Mouse (Mus musculus) midbrain, embryonic 14.5 days (tissue): ENCODE data around the gene Ptprb. TPM values are rescaled to one million over a fixed set of nuclear protein-coding genes. Genes with fewer than 3 reads are reported as not detected.

Source experiments
- ATAC-seq: fragments of 200-750 bp; cut with Nextera tagmentation; 2 replicates; pipeline ENCODE4 v1.8.0; 2017; ENCODE audit warnings: moderate number of reproducible peaks, moderate library complexity; ENCODE audit not compliant: low FRiP score, low TSS enrichment
- DNase-seq: peaks from one replicate; pipeline ENCODE4 v3.0.0-alpha.2; 2015
- H3K27ac ChIP-seq: fragments of 300-500 bp; sonication (generic); replicated peaks from 2 replicates; pipeline ENCODE4 v1.5.1; 2014; ENCODE audit warnings: mild to moderate bottlenecking, low read depth, low read length, moderate library complexity
- H3K27me3 ChIP-seq: fragments of 300-500 bp; sonication (generic); 2 replicates; pipeline ENCODE4 v1.6.1; 2014; ENCODE audit warnings: low read length, control low read depth, mixed read lengths; ENCODE audit not compliant: control insufficient read depth, insufficient read depth
- H3K36me3 ChIP-seq: fragments of 300-500 bp; sonication (generic); 2 replicates; pipeline ENCODE4 v1.6.1; 2014; ENCODE audit warnings: low read length, control low read depth; ENCODE audit not compliant: control insufficient read depth, insufficient read depth
- H3K4me1 ChIP-seq: fragments of 300-500 bp; sonication (generic); 2 replicates; pipeline ENCODE4 v1.6.1; 2014; ENCODE audit warnings: mild to moderate bottlenecking, antibody characterized with exemption, low read length, control low read depth; ENCODE audit not compliant: control insufficient read depth, insufficient read depth
- H3K4me2 ChIP-seq: fragments of 300-500 bp; sonication (generic); 2 replicates; pipeline ENCODE4 v1.6.1; 2014; ENCODE audit warnings: mild to moderate bottlenecking, low read length, moderate library complexity
- H3K4me3 ChIP-seq: fragments of 300-500 bp; sonication (generic); replicated peaks from 2 replicates; pipeline ENCODE4 v1.5.1; 2014; ENCODE audit warnings: low read depth, low read length
- H3K9ac ChIP-seq: fragments of 300-500 bp; sonication (generic); replicated peaks from 2 replicates; pipeline ENCODE4 v1.6.1; 2014; ENCODE audit warnings: mild to moderate bottlenecking, low read length, moderate library complexity
- H3K9me3 ChIP-seq: fragments of 300-500 bp; sonication (generic); 2 replicates; pipeline ENCODE4 v1.6.1; 2016; ENCODE audit warnings: low read length, control low read depth, mixed read lengths; ENCODE audit not compliant: control insufficient read depth
- WGBS: fragments of 180-500 bp; shearing (Covaris S2); extraction: QIAGEN DNeasy Blood & Tissue Kit; methylation state at CpG from one replicate; pipeline ENCODE4 v1.1.7; 2014; 5-methylcytosine and 5-hydroxymethylcytosine counted together
- polyA plus RNA-seq: library from polyadenylated mRNA; unstranded; fragments of >200 nt; fragmentation: Nextera tagmentation; extraction: Ambion mirVana; gene quantifications from 2 replicates; pipeline ENCODE4 v1.2.1, GENCODE M21; 2014

Ptprb gene
- polyA plus RNA-seq, 1 experiment from 2014 or later: 3.7 TPM

GRCm38 (mm10) chr10:116435455-116435854 is 160.1 kb downstream of the Ptprb start:
- Histone ChIP-seq H3K27ac (no peak overlapping the region), H3K4me1 (no peaks in the 10 kb centered on the region), H3K4me2 (no peak overlapping the region), H3K9me3 (peaks cover 7% of the 10 kb centered on the region), H3K36me3 (no peaks in the 10 kb centered on the region), H3K27me3 (no peaks in the 10 kb centered on the region), H3K9ac (no peak overlapping the region), H3K4me3 (no peak overlapping the region)
- DNase-seq: no peak
- no peak for ATAC-seq
- 82% methylated on average over 12 of the region's 12 CpGs for WGBS

Other genes starting within 250 kb of the Ptprb start
- gene 4933416C03Rik, start 161.6 kb upstream of the Ptprb start, polyA plus RNA-seq: 0.30 TPM in 1 of 2 replicates, not detected in the other
- 18.8 and 22.1 TPM in 2 replicates for gene Kcnmb4, start 198.4 kb downstream of the Ptprb start, polyA plus RNA-seq